Mouse (Mus musculus) embryonic facial prominence, embryonic 14.5 days (tissue): ENCODE data around the gene Scaf8. TPM values are rescaled to one million over a fixed set of nuclear protein-coding genes. Genes with fewer than 3 reads are reported as not detected.
"Not testable (repeated sequence)": the region's sequence is repeated elsewhere in the genome, so short reads cannot be mapped to it uniquely, and the experiment has no call there.

Source experiments
- ATAC-seq: fragments of 200-750 bp; cut with Nextera tagmentation; 2 replicates; pipeline ENCODE4 v1.8.0; 2017; ENCODE audit warnings: low read depth, moderate number of reproducible peaks, moderate TSS enrichment
- DNase-seq: peaks from one replicate; pipeline ENCODE4 v3.0.0-alpha.2; 2015; ENCODE audit warnings: low spot score
- H3K27ac ChIP-seq: fragments of 300-500 bp; sonication (generic); replicated peaks from 2 replicates; pipeline ENCODE4 v1.5.1; 2014; ENCODE audit warnings: low read depth, mild to moderate bottlenecking, low read length, moderate library complexity
- H3K27me3 ChIP-seq: fragments of 300-500 bp; sonication (generic); replicated peaks from 2 replicates; pipeline ENCODE4 v1.6.1; 2014; ENCODE audit warnings: low read length; ENCODE audit not compliant: control insufficient read depth, insufficient read depth
- H3K36me3 ChIP-seq: fragments of 300-500 bp; sonication (generic); 2 replicates; pipeline ENCODE4 v1.6.1; 2014; ENCODE audit warnings: low read length, mixed read lengths; ENCODE audit not compliant: control insufficient read depth, insufficient read depth
- H3K4me1 ChIP-seq: fragments of 300-500 bp; sonication (generic); 2 replicates; pipeline ENCODE4 v1.6.1; 2014; ENCODE audit warnings: antibody characterized with exemption, low read length; ENCODE audit not compliant: control insufficient read depth, insufficient read depth
- H3K4me2 ChIP-seq: fragments of 300-500 bp; sonication (generic); 2 replicates; pipeline ENCODE4 v1.6.1; 2014; ENCODE audit warnings: low read depth, mild to moderate bottlenecking, low read length, moderate library complexity, mixed read lengths
- H3K4me3 ChIP-seq: fragments of 300-500 bp; sonication (generic); 2 replicates; pipeline ENCODE4 v1.5.1; 2014; ENCODE audit warnings: low read depth, mild to moderate bottlenecking, low read length
- H3K9ac ChIP-seq: fragments of 300-500 bp; sonication (generic); 2 replicates; pipeline ENCODE4 v1.6.1; 2014; ENCODE audit warnings: low read depth, mild to moderate bottlenecking, low read length, moderate library complexity, mixed read lengths
- H3K9me3 ChIP-seq: fragments of 300-500 bp; sonication (generic); 2 replicates; pipeline ENCODE4 v1.6.1; 2016; ENCODE audit warnings: low read length; ENCODE audit not compliant: control insufficient read depth
- WGBS: fragments of 180-500 bp; shearing (Covaris S2); extraction: QIAGEN DNeasy Blood & Tissue Kit; methylation state at CpG from one replicate; pipeline ENCODE4 v1.1.7; 2014; 5-methylcytosine and 5-hydroxymethylcytosine counted together
- polyA plus RNA-seq: library from polyadenylated mRNA; unstranded; fragments of >200 nt; fragmentation: Nextera tagmentation; extraction: Ambion mirVana; gene quantifications from 2 replicates; pipeline ENCODE4 v1.2.1, GENCODE M21; 2014

Gene Scaf8
- polyA plus RNA-seq, 1 experiment from 2014 or later: 21.5 TPM

DNA sequence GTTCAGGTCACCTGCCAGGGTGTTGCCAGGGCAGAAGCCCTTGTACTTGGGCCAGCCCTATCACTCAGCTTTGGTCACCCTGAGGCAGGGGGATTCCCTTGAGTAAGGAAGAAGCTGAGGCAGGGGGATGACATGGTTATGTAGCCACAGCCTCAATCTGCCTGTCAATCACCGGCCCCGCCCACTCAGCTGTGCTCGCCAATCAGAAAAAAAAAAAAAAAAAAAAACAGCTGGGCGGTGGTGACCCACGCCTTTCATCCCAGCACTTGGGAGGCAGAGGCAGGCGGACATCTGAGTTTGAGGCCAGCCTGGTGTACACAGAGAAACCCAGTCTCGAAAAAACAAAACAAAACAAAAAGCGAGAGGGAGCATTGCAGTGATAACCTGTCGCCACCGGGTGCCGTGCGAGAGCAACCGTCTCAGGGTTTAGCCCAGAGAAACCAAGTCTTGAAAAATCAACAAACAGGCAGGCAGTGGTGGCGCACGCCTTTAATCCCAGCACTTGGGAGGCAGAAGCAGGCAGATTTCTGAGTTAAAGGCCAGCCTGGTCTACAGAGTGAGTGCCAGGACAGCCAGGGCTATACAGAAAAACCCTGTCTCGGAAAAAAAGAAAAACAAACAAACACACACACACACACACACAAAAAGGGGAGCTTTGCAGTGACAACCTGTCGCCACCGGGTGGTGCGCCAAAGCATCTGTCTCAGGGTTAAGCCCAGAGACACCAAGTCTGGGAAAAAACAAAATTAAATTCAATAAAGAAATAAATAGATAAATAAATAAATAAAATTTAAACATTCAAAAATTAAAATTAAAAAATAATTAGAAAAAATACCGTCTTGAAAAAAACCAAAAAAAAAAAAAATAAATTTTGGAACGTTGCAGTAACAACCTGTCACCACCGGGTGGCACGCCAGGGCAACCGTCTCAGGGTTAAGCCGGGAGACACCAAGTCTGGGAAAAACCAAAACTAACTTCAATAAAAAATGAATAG is 31.7 kb upstream of the Scaf8 start:
- peak; percentile 37 for DNase-seq
- H3K9me3 ChIP-seq, H3K9ac ChIP-seq, H3K27ac ChIP-seq, H3K4me1 ChIP-seq, ATAC-seq, H3K36me3 ChIP-seq, H3K27me3 ChIP-seq: not testable (repeated sequence)
- WGBS: 4% methylated on average over 24 of the region's 25 CpGs
- Histone ChIP-seq H3K4me2 (peak overlapping the region; percentile 39), H3K4me3 (peak overlapping the region; percentile 49)

DNA sequence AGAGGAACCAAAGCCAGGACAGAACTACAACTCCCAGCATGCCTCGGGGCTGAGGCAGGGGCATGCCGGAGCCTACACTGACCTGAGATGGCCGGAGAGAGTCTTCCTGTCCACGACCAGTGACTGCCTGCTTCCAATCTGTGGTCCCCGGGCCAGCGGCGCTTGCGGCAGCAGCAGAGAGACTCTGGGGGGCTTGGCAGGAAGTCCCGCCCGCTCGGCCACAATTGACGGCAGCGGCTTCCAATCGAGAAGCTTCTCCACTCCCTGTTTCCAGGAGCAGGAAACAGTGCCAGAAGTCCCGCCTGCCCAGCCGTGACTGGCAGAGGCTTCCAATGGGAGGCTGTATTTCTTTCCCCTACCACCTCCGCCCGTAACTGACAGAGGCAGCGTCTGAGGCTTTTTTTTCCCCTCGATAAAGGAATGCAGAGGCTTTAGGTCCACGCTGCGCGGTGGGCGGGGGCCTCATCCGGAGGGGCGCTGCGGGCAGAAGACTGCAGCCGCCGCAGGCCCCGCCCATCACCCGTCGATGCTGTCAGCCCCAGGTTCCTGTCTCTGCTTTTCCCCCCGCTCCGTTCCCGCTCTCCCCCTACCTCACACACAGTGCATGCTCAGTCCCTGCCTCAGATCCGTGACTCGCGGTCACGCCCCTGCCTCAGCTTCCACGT is 30.8 kb upstream of the Scaf8 start:
- DNase-seq (peak; percentile 99), ATAC-seq (peak; percentile 85)
- H3K27me3 ChIP-seq: no peaks in the 10 kb centered on the region
- peak overlapping the region; percentile 88 for H3K27ac ChIP-seq
- peak overlapping the region; percentile 67 for H3K9ac ChIP-seq
- no peaks in the 10 kb centered on the region for H3K4me1 ChIP-seq
- 0% methylated on average over 15 of the region's 40 CpGs for WGBS
- no peaks in the 10 kb centered on the region for H3K36me3 ChIP-seq
- H3K9me3 ChIP-seq: 0 out of 2 replicates have a peak, but pooled peaks cover 4% of the 10 kb centered on the region
- H3K4me2 ChIP-seq: peak overlapping the region; percentile 63
- peak overlapping the region; percentile 49 for H3K4me3 ChIP-seq

DNA sequence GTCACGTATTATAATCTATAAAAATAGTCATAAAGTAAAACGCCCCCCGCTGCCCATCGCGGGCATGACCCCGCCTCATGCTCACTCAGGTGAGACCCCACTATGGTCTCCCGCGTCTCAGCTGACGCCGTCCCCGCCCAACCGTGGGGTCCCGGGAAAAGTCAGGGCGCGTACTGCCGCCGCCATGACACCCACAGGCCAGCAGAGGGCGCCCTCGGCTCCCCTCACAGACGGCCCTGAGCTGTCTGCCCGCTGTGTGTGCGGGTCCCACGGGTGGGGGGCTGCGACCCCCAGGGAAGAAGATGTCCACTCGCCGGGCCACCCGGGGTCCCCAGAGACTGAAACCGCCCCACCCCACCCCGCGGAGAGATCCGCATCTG is 30.2 kb upstream of the Scaf8 start:
- H3K27me3 ChIP-seq: no peaks in the 10 kb centered on the region
- peak overlapping the region; percentile 49 for H3K4me3 ChIP-seq
- WGBS: under 1% methylated on average over 23 of the region's 31 CpGs
- no peaks in the 10 kb centered on the region for H3K36me3 ChIP-seq
- H3K4me2 ChIP-seq: peak overlapping the region; percentile 63
- H3K4me1 ChIP-seq: no peaks in the 10 kb centered on the region
- peak overlapping the region; percentile 67 for H3K9ac ChIP-seq
- 0 out of 2 replicates have a peak, but pooled peaks cover 4% of the 10 kb centered on the region for H3K9me3 ChIP-seq
- peak; percentile 58 for ATAC-seq
- DNase-seq: peak; percentile 79
- H3K27ac ChIP-seq: peak overlapping the region; percentile 88

- H3K27me3 ChIP-seq: no peaks in the 10 kb centered on the region
- H3K9ac ChIP-seq: peak overlapping the region; percentile 67; the same call in 1 of the 2 replicates
- H3K9me3 ChIP-seq: 0 out of 2 replicates have a peak, but pooled peaks cover 4% of the 10 kb centered on the region
- H3K4me3 ChIP-seq: peak overlapping the region; percentile 49
- H3K27ac ChIP-seq: no peak overlapping the region
- WGBS: 55% methylated on average over 3 of the region's 3 CpGs
- no peaks in the 10 kb centered on the region for H3K4me1 ChIP-seq
- DNase-seq (no peak), ATAC-seq (no peak)
- peak overlapping the region; percentile 63 for H3K4me2 ChIP-seq
- no peaks in the 10 kb centered on the region for H3K36me3 ChIP-seq
Observed at GRCm38 (mm10) chr17:3085152-3085551, 29.6 kb upstream of the Scaf8 start.

- no peak for ATAC-seq
- H3K27ac ChIP-seq: no peak overlapping the region
- no peaks in the 10 kb centered on the region for H3K36me3 ChIP-seq
- WGBS: 48% methylated on average over 4 of the region's 4 CpGs
- H3K4me1 ChIP-seq: no peaks in the 10 kb centered on the region
- no peak overlapping the region for H3K4me2 ChIP-seq
- no peaks in the 10 kb centered on the region for H3K27me3 ChIP-seq
- no peak overlapping the region for H3K9ac ChIP-seq
- no peaks in the 10 kb centered on the region for H3K9me3 ChIP-seq
- peak; percentile 42 for DNase-seq
- no peak overlapping the region for H3K4me3 ChIP-seq
Observed at GRCm38 (mm10) chr17:3092682-3093081, 22.1 kb upstream of the Scaf8 start.

DNA sequence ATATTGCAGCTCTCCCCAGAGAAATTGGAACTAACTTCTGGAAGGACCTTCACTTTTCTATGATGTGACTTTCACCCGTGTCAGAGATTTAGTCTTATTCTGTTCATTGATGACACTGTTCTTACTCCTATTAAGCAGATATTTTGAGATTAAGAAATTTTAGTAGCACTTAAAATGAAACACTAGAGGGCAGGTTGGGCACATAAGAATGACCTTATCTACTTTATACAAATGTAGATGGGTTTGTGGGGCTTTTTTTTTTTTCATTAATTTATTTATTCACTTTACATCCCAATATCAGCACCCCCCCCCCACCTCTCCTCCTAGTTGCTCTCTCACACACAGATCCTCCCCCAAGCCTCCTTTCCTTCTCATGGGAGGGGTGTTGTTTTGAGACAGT is 15.5 kb upstream of the Scaf8 start:
- not testable (repeated sequence) for H3K4me2 ChIP-seq, H3K27me3 ChIP-seq, H3K27ac ChIP-seq, H3K9ac ChIP-seq, H3K4me1 ChIP-seq, H3K36me3 ChIP-seq, ATAC-seq, H3K4me3 ChIP-seq, DNase-seq, H3K9me3 ChIP-seq
- 73% methylated on average over 1 of the region's 1 CpGs for WGBS

DNA sequence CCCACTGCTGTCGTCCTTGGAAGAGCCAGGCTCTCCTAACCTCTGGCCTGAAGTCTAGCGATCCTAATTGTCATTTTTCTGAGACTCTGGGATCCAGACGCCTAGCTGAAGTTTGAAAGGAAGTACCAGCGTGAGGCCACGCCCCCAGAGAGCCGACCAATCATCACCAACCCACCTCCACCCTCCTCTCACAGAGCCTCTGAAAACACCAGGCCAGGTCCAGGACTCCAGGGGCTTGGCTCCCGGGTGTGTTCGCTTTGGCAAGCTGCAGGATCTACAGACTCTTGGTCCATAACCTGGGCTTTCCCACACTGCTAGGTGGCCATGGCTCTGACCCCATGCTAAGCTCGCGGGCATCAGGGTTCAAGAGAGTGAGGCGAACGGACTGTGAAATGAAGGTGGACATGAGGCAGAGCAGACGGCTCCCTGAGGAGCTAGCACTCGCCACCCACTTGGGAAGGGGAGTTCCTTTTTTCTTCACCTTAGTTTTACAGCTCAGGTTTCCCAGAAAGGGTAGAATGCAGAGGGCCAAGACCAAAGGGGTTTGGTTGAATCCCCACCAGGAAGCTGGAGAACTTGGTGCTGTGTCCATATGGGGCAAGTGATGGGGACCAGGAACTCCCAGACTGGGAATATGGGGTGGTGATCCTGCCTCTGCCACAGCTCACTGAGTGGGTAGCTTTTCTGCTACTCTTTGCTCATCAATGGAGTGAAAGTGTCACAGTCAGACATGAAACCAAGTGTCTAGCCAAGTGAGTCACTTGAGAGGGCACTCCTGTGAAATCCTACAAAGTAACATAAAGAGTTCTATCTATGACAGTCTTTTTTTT is 12.2 kb upstream of the Scaf8 start:
- peak overlapping the region; percentile 60 for H3K9ac ChIP-seq
- no peaks in the 10 kb centered on the region for H3K27me3 ChIP-seq
- no peaks in the 10 kb centered on the region for H3K36me3 ChIP-seq
- no peaks in the 10 kb centered on the region for H3K4me1 ChIP-seq
- WGBS: 4% methylated on average over 14 of the region's 14 CpGs
- H3K27ac ChIP-seq: 0 out of 2 replicates have a peak overlapping the region, but pooled peaks have one; percentile 33
- no peaks in the 10 kb centered on the region for H3K9me3 ChIP-seq
- H3K4me2 ChIP-seq: peak overlapping the region; percentile 61
- DNase-seq (peak; percentile 73), ATAC-seq (peak; percentile 92)
- H3K4me3 ChIP-seq: peak overlapping the region; percentile 35
